Mouse (Mus musculus) gonadal fat pad, adult 2 months (tissue): ENCODE measurements around the gene Nudt2. TPM values are rescaled to one million over a fixed set of nuclear protein-coding genes. Genes with fewer than 3 reads are reported as not detected.
"Not testable (repeated sequence)": the region's sequence is repeated elsewhere in the genome, so short reads cannot be mapped to it uniquely, and the experiment has no call there.

Source experiments
- DNase-seq: peaks from one replicate; pipeline ENCODE4 v3.0.0-alpha.2; 2012; ENCODE audit warnings: low read depth
- polyA plus RNA-seq: library from polyadenylated mRNA; depleted of rRNA; stranded (reverse); fragments of >200 nt; gene quantifications from 2 replicates; pipeline ENCODE4 v1.2.3, GENCODE M21; 2012; rRNA removed

Gene Nudt2
- polyA plus RNA-seq: 23.6 and 24.1 TPM in 2 replicates

- peak; percentile 97 for DNase-seq
Observed at GRCm38 (mm10) chr4:41464345-41465286, at the start of gene Nudt2, which contains the start of gene Kif24. Nudt2 (plus strand) TSS chr4:41465151. Kif24 (minus strand) TSS chr4:41464887.

DNA sequence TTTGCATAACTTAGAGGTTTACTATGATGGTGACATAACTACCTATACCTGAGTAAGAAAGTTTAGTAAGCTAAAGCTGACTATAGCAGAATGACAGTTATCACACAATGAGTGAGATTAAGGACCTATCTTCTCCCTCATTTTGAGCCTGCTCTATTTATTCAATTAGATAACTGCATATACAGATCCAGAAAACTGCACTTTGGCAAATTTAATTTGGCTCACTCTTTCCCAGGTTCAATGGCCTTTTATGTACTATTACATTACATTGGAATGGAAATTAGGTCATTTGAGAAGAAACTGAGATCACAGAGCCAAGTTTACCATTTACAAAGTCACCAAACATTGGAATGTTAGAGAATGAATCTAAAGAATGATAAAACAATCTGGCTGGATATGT lies 48.0 kb upstream of the Nudt2 start:
- no peak for DNase-seq

- DNase-seq: no peak
Observed at GRCm38 (mm10) chr4:41438931-41439330, 26.0 kb upstream of the Nudt2 start.

- DNase-seq: no peak
Observed at GRCm38 (mm10) chr4:41442790-41443302, 22.1 kb upstream of the Nudt2 start.

GRCm38 (mm10) chr4:41447595-41447994 lies 17.4 kb upstream of the Nudt2 start:
- DNase-seq: no peak

- no peak for DNase-seq
Observed at GRCm38 (mm10) chr4:41460690-41461089, 4.3 kb upstream of the Nudt2 start.

- DNase-seq: not testable (repeated sequence)
Observed at GRCm38 (mm10) chr4:41463051-41463738, 1.8 kb upstream of the Nudt2 start.

DNA sequence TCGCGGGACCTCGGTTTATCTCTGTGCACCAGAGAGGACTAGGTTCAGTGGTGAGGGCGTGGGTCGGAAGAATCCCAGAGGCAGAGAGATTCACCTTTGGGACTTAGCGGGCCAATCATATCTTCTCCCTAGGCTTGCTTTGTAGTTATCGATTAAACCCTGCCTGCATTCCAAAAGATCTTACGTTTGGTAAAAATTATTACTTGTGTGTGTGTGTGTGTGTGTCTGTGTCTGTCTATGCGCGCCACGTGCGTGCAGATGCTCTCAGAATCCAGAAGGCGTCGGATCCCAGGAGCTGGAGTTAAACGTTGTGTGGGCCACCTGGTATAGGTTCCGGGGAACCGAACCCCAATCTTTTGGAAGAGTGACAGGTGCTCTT lies 325 bp downstream of the Nudt2 start:
- no peak for DNase-seq

GRCm38 (mm10) chr4:41468396-41469080 lies 3.6 kb downstream of the Nudt2 start:
- no peak for DNase-seq

GRCm38 (mm10) chr4:41469199-41469598 lies 4.2 kb downstream of the Nudt2 start:
- no peak for DNase-seq

- DNase-seq: no peak
Observed at GRCm38 (mm10) chr4:41470051-41470683, 5.2 kb downstream of the Nudt2 start.

- no peak for DNase-seq
Observed at GRCm38 (mm10) chr4:41470684-41471383, 5.9 kb downstream of the Nudt2 start.

DNA sequence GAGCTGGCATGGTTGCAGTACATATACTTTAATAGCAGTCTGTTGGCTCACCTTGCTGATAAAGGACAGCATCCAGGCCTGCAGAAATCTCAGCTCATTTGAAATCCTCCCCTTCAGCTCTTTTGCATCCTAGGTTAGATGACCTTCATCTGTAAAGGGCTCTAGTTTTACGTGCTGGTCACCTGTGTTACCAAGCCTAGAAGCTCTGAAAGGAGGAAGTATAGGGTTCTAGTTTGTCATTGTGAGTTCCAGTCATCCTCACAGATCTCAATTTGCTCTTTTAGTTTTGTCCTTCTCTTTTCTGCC lies 6.4 kb downstream of the Nudt2 start:
- no peak for DNase-seq

DNA sequence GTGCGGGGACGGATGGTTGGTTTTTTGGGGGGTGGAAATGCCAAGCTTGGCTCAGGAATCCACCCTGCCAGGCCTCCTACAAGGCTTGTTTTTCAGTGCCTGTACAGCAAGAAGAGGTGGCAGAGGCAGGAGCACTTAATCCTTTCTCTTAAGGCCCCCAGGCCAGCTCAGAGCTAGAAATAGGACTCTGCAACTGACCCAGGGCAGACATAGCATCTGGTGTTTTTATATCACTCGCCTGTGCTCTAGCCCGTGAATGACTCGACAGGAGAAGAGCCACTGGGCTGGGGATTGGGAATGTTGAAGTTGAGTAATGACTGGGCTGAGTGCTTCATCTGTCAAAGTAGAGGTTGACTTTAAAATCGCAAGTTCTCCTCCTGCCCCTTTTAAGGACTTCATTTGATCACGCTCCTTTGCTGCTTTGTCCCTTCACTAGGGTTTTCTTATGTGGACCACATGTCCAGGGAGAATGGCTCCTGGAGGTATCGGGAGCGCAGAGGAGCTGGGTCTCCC lies 12.8 kb downstream of the Nudt2 start:
- DNase-seq: no peak

DNA sequence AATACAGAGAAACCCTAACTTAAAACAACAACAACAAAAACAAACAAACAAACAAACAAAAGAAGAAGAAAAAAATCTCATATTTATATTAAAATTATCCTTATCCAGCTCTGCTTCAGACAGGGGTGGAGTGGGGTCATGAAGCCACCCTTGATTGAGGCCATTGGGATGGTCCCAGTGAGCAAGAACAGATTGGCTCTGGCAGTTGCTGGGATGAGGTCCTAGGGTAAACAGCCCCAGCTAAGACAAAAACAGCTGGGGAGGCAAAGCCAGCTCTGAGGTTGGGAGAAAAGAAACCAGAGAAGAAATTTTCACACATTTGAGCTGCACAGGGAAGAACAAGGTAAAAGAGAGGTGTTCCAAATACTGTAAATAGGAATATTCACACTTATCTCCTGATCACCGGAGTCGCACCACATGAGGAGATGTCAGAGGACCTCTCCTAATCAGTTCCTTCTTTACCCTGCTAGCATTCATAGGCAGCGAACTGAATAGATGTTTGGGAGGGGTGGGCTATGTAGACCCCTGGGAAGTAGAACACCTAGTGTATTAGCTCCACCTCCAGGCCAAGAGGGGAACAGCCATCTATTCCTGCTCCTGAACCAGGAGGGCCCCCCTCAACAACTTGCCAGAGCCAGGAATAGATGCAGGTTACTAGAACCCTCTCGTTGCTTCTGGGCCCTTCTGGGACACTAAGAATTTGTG lies 14.0 kb downstream of the Nudt2 start:
- DNase-seq: no peak

GRCm38 (mm10) chr4:41479456-41479804 lies 14.5 kb downstream of the Nudt2 start:
- DNase-seq: no peak

DNA sequence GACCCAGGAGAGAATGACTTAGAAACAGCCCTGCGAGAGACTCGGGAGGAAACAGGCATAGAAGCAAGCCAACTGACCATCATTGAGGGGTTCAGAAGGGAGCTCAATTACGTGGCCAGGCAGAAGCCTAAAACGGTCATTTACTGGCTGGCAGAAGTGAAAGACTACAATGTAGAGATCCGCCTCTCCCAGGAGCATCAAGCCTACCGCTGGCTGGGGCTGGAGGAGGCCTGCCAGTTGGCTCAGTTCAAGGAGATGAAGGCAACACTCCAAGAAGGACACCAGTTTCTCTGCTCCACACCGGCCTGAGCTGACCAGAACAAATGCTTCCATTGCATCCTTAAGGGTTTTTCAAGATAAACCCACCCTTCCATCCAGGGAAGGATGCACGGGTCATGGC lies 15.3 kb downstream of the Nudt2 start:
- no peak for DNase-seq

DNA sequence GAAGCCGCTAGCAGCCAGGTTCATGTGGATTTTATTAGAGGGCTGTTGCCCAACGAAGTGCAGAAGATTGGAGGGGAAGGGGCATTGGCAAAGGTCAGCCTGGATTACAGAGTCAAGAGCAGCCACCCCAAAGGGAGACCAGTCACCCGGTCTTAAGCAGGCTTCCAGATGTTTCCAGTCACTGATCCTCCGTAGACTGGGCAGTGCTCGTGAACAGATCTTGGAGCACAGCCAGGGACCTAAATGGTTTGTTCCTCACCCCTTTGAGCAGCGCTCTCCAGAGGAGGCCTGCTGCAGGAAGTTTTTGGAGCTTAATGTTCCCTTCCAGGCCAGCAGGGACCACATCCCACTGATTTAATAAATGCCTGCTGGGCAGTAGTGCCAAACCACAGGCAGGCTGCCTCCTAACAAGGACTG lies 16.7 kb downstream of the Nudt2 start:
- DNase-seq: no peak

GRCm38 (mm10) chr4:41492951-41493350 lies 28.0 kb downstream of the Nudt2 start:
- no peak for DNase-seq

DNA sequence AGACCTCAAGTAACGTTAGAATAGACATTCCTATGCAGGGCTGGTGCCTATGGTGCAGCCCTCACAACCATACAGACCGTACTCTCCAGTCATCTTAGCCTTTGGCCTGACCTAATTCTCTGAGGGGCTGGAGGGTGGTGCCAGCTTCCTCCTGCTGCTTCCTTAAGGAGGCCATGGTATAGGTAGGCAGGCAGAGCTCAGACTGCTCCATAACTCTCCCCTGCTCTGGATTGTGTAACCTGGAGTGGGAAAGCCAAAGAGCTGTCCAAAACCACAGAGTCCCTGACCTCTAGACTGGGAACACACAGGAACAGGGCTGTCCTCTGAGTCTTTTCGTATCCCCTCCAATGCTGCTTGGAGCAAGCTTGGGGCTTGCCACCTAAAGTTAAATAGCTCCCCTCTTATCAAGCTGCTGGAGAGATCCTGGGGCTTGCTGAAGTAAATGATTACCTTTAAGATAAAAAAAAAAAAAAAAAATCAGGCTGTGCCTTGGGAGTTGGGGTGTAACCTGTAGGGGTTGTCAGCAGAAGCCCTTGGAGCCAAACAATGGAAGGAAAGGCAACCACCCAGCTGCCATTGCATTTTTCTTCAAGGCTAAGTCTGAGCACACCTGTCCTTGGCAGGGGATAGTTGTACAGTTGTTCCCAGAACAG lies 28.6 kb downstream of the Nudt2 start:
- no peak for DNase-seq
